Mouse (Mus musculus) lung, postnatal 0 days (tissue): ENCODE data around the gene Anxa3.

ENCODE experiments used
- CTCF ChIP-seq: IDR thresholded peaks from 2 replicates; pipeline ENCODE4 v1.5.1; 2016; ENCODE audit warnings: antibody characterized with exemption, mild to moderate bottlenecking
- EP300 ChIP-seq: IDR thresholded peaks from 2 replicates; pipeline ENCODE4 v1.6.1; 2016; ENCODE audit warnings: antibody characterized with exemption, mild to moderate bottlenecking, control low read depth

DNA sequence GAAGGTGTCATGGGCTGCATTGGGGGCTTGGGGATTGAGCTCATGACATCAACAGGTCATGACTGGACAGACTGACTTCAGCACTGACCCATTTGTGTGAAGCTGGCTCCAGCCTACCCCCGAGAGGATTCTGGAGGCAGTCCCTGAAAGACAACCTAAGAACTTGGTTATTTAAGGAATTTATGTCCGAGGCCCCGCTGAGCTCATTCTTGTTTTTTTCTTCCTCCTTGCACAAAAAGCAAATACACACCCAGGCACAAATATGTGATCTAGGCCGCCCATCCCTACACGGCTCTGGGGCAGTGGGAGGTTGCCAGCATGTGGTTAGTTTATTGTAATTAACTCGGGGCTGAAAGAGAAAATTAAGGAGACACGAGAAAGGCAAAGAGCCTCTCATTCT is 9.0 kb downstream of the Anxa3 start:
- TF ChIP-seq CTCF (no peak), EP300 (peak; percentile 97)
